Mouse (Mus musculus) C2C12 (cell line): ENCODE measurements around the gene Pip5k1c. TPM values are rescaled to one million over a fixed set of nuclear protein-coding genes. Genes with fewer than 3 reads are reported as not detected.

Experiments
- H3K27me3 ChIP-seq: one replicate; pipeline ENCODE4 v1.6.1; 2011; ENCODE audit not compliant: control insufficient read depth, insufficient read depth, insufficient read length
- H3K36me3 ChIP-seq: one replicate; pipeline ENCODE4 v1.6.1; 2011; ENCODE audit not compliant: control insufficient read depth, insufficient read depth
- H3K4me3 ChIP-seq: one replicate; pipeline ENCODE4 v1.5.1; 2011; ENCODE audit warnings: mild to moderate bottlenecking, control low read depth; ENCODE audit not compliant: poor library complexity, insufficient read depth, severe bottlenecking
- H3K79me2 ChIP-seq: one replicate; pipeline ENCODE4 v1.6.1; 2011; ENCODE audit not compliant: control insufficient read depth, insufficient read depth
- H3K79me3 ChIP-seq: one replicate; pipeline ENCODE4 v1.6.1; 2011; ENCODE audit warnings: low read depth, control low read depth
- H3ac ChIP-seq: one replicate; pipeline ENCODE3; 2011; ENCODE audit warnings: low read depth; ENCODE audit not compliant: control insufficient read depth, insufficient read length
- CEBPB ChIP-seq: IDR thresholded peaks from one replicate; pipeline ENCODE4 v1.6.1; 2011; ENCODE audit warnings: low read depth, mild to moderate bottlenecking, control low read depth, moderate library complexity
- CTCF ChIP-seq: IDR thresholded peaks from one replicate; pipeline ENCODE4 v1.5.1; 2011; ENCODE audit not compliant: control insufficient read depth, insufficient read depth, insufficient read length
- FOSL1 ChIP-seq: IDR thresholded peaks from one replicate; pipeline ENCODE4 v1.8.0; 2011; ENCODE audit warnings: mild to moderate bottlenecking, low read length; ENCODE audit not compliant: poor library complexity, insufficient read depth, severe bottlenecking
- MAX ChIP-seq: IDR thresholded peaks from one replicate; pipeline ENCODE4 v1.6.1; 2011; ENCODE audit warnings: mild to moderate bottlenecking, control low read depth
- MYOD1 ChIP-seq: IDR thresholded peaks from one replicate; pipeline ENCODE4 v1.6.1; 2011; ENCODE audit warnings: low read depth; ENCODE audit not compliant: control insufficient read depth, insufficient read length
- MYOG ChIP-seq: IDR thresholded peaks from one replicate; pipeline ENCODE4 v1.6.1; 2011; ENCODE audit not compliant: control insufficient read depth, insufficient read length; ENCODE audit errors: extremely low read depth
- USF1 ChIP-seq: IDR thresholded peaks from one replicate; pipeline ENCODE4 v1.6.1; 2011; ENCODE audit warnings: low read depth, mild to moderate bottlenecking, control low read depth, moderate library complexity
- polyA plus RNA-seq: library from polyadenylated mRNA; unstranded; fragments of >200 nt; fragmentation: generic; extraction: Trizol; gene quantifications from one replicate; pipeline ENCODE4 v1.2.1, GENCODE M21; 2012; ENCODE audit warnings: missing spikeins

Gene Pip5k1c
- polyA plus RNA-seq, 1 experiment = 33.3 TPM

DNA sequence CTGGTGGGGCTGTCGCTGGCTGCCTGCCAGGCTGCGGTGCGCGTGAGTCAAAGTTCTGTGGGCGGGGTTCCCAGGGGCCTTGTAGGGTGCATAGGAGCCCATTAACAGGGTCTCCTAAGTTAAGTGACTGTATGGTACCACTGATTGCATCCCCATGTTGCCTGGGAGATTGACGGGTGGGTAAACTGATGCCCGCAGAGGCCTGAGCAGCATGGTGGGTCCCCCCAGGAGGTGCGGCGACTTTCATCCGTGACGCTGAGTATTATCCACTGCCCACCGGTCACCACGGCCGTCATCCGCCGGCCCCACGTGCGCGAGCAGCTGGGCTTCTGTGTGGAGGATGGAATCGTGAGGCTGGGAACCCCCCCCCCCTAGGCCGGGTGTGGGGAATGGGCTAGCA, 20.4 kb upstream of the Pip5k1c start:
- Histone ChIP-seq H3K27me3 (no peaks in the 10 kb centered on the region), H3ac (no peak overlapping the region), H3K36me3 (peaks cover 11% of the 10 kb centered on the region), H3K4me3 (no peak overlapping the region), H3K79me3 (peaks cover 4% of the 10 kb centered on the region), H3K79me2 (peaks cover 19% of the 10 kb centered on the region)
- TF ChIP-seq CTCF = no peak
- no peak for TF ChIP-seq FOSL1

DNA sequence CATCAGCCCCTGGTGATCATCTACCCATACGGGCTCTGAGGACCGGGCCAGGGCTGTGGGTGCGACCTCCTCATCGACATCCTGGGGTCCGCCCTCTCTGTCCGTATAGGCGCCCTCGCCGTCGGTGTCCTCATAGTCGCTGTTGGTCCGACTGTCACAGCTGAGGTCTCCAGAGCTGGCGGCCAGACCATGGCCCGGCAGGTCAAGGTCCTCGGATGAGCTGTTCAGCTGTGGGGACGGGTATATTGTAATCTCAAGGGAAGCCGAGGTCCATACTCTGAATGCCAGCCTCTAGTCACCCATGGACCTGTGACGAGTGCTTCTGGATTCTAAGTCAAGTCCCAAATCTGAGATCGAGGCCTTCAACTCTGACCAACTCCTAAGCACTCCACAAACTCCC, 18.9 kb upstream of the Pip5k1c start:
- H3K4me3 ChIP-seq = no peak overlapping the region
- TF ChIP-seq CTCF (no peak), MYOD1 (no peak), USF1 (no peak), MYOG (no peak), FOSL1 (no peak), CEBPB (no peak), MAX (no peak)
- no peak overlapping the region for H3ac ChIP-seq
- no peaks in the 10 kb centered on the region for H3K27me3 ChIP-seq
- H3K36me3 ChIP-seq = peaks cover 11% of the 10 kb centered on the region
- H3K79me3 ChIP-seq = peaks cover 4% of the 10 kb centered on the region
- peaks cover 9% of the 10 kb centered on the region for H3K79me2 ChIP-seq

DNA sequence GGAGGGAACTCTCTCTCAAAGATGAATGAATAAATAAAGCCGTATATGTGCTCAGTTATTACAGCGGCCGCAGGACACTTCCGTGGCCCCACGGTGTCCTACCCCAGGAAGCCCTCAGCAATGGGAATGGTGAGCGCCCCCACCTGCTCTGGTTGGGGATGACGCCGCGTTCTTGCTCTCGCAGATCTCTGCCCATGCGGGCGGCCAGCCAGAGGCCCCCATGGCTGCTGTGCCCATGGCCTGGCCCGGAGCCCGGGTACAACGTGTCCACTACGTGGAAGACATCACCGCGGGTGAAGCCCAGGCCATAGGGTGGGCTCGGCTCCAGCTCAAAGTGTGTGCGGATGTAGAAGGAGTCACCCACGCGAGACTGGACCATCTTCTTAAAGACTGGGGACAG, 15.1 kb upstream of the Pip5k1c start:
- Histone ChIP-seq H3K79me3 (no peaks in the 10 kb centered on the region), H3K27me3 (no peaks in the 10 kb centered on the region), H3K79me2 (no peaks in the 10 kb centered on the region), H3K36me3 (no peaks in the 10 kb centered on the region), H3ac (no peak overlapping the region), H3K4me3 (no peak overlapping the region)
- no peak for TF ChIP-seq CEBPB
- no peak for TF ChIP-seq FOSL1
- no peak for TF ChIP-seq MYOG
- no peak for TF ChIP-seq CTCF

DNA sequence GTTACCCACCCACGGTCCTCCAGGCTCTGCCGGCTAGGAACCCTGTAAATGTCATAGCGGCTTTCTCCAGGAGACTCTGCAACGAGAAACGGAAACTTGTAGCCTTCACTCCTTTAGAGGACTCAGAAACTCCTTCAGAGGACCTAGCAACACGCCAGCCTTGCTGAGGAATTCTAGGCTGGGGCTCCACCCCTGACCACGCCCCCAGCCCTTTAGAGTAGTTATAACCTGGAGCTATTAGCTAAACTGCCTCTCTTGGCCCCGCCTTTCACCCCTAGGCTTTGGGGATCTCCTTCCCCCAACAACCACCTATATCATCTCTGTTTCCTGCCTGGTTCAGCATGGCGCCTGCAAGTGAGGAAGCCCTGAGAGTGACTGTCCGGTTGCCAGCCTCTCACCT, 13.3 kb upstream of the Pip5k1c start:
- Histone ChIP-seq H3K36me3 (no peaks in the 10 kb centered on the region), H3K79me2 (no peaks in the 10 kb centered on the region), H3K27me3 (peaks cover 18% of the 10 kb centered on the region), H3K4me3 (no peak overlapping the region), H3ac (no peak overlapping the region), H3K79me3 (no peaks in the 10 kb centered on the region)
- TF ChIP-seq MYOD1 = no peak
- TF ChIP-seq FOSL1 = no peak

DNA sequence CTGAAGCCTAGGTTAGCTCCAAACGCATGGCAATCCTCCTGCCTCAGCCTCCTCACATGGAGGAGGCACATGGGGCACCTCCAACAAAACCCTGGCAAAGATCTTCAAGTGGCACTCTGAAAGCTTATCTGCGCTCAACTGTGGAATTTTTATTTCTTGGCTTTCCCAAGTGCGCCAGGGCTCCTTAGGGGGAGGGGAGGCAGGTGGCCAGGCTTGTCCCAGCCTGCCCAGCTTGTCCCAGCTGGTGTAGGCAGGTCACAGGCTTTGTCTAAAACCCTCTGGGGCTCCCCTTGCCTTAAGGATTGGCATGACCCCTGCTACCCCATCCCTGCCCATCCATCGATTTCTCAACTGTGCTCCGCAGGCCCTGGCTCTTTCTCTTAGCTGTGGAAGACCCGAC, 8.6 kb upstream of the Pip5k1c start:
- H3K4me3 ChIP-seq = no peak overlapping the region
- H3K27me3 ChIP-seq = peaks cover 29% of the 10 kb centered on the region
- H3ac ChIP-seq = no peak overlapping the region
- no peaks in the 10 kb centered on the region for H3K79me2 ChIP-seq
- TF ChIP-seq MAX = no peak
- H3K79me3 ChIP-seq = no peaks in the 10 kb centered on the region
- H3K36me3 ChIP-seq = no peaks in the 10 kb centered on the region

DNA sequence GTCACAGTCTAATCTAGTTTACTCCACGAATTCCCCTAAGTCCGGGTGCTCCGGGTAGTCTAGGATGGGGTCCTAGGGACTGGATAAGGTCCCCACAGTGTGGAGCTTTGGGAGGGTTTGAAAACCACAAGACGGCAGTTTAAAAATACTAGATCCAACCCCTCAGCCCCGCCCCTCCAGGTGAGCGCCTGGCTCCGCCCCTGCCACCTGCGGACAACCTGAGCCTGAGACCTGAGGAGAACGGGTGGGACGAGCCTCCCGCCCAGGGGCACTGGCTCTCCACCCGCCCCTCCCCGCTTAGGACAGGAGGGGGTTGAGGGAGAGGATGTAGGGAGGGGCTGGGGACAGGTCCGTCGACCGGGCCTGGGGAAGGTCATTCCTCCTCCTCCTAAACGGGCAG, 8.0 kb upstream of the Pip5k1c start:
- TF ChIP-seq MYOG = no peak
- no peak for TF ChIP-seq CTCF
- TF ChIP-seq USF1 = no peak
- TF ChIP-seq MYOD1 = no peak
- no peak for TF ChIP-seq CEBPB
- no peak for TF ChIP-seq FOSL1
- TF ChIP-seq MAX = no peak
- H3K79me3 ChIP-seq = no peaks in the 10 kb centered on the region
- no peaks in the 10 kb centered on the region for H3K79me2 ChIP-seq
- H3K27me3 ChIP-seq = peaks cover 29% of the 10 kb centered on the region
- no peak overlapping the region for H3K4me3 ChIP-seq
- no peak overlapping the region for H3ac ChIP-seq
- H3K36me3 ChIP-seq = no peaks in the 10 kb centered on the region
